Mouse (Mus musculus) limb, embryonic 14.5 days (tissue): ENCODE measurements at regions not wholly inside any gene's neighbourhood (a gene's known extent, or its start where the extent isn't known, plus 50 kb on each side); places are given as distances from the start of the nearest gene placed in this dataset.

Experiments used
- ATAC-seq: fragments of 200-750 bp; cut with Nextera tagmentation; 2 replicates; pipeline ENCODE4 v1.8.0; 2017; ENCODE audit warnings: low read depth, moderate number of reproducible peaks, moderate TSS enrichment; ENCODE audit not compliant: low FRiP score
- DNase-seq: peaks from one replicate; pipeline ENCODE4 v3.0.0-alpha.2; 2015; ENCODE audit warnings: low spot score
- H3K27ac ChIP-seq: fragments of 300-500 bp; sonication (generic); replicated peaks from 2 replicates; pipeline ENCODE4 v1.5.1; 2014; ENCODE audit warnings: low read depth, mild to moderate bottlenecking, low read length, moderate library complexity, mixed read lengths
- H3K27me3 ChIP-seq: fragments of 300-500 bp; sonication (generic); 2 replicates; pipeline ENCODE4 v1.6.1; 2014; ENCODE audit warnings: low read length, mixed read lengths; ENCODE audit not compliant: control insufficient read depth, insufficient read depth
- H3K36me3 ChIP-seq: fragments of 300-500 bp; sonication (generic); 2 replicates; pipeline ENCODE4 v1.6.1; 2014; ENCODE audit warnings: mild to moderate bottlenecking, low read length, moderate library complexity, mixed read lengths; ENCODE audit not compliant: control insufficient read depth, insufficient read depth
- H3K4me1 ChIP-seq: fragments of 300-500 bp; sonication (generic); 2 replicates; pipeline ENCODE4 v1.6.1; 2014; ENCODE audit warnings: antibody characterized with exemption, low read length, mixed read lengths; ENCODE audit not compliant: control insufficient read depth, insufficient read depth
- H3K4me2 ChIP-seq: fragments of 300-500 bp; sonication (generic); replicated peaks from 2 replicates; pipeline ENCODE4 v1.6.1; 2014; ENCODE audit warnings: low read depth, mild to moderate bottlenecking, low read length, moderate library complexity; ENCODE audit not compliant: severe bottlenecking
- H3K4me3 ChIP-seq: fragments of 300-500 bp; sonication (generic); replicated peaks from 2 replicates; pipeline ENCODE4 v1.5.1; 2014; ENCODE audit warnings: low read length
- H3K9ac ChIP-seq: fragments of 300-500 bp; sonication (generic); 2 replicates; pipeline ENCODE4 v1.6.1; 2014; ENCODE audit warnings: mild to moderate bottlenecking, low read depth, low read length, moderate library complexity; ENCODE audit not compliant: severe bottlenecking
- H3K9me3 ChIP-seq: fragments of 300-500 bp; sonication (generic); 2 replicates; pipeline ENCODE4 v1.6.1; 2016; ENCODE audit warnings: low read length; ENCODE audit not compliant: control insufficient read depth
- POLR2A ChIP-seq: fragments of 200-500 bp; IDR thresholded peaks from 2 replicates; pipeline ENCODE4 v1.8.0; 2012; ENCODE audit warnings: inconsistent platforms, mild to moderate bottlenecking, moderate library complexity, borderline replicate concordance; ENCODE audit not compliant: insufficient read depth, insufficient read length; ENCODE audit errors: extremely low read depth
- WGBS: fragments of 180-500 bp; shearing (Covaris S2); extraction: QIAGEN DNeasy Blood & Tissue Kit; methylation state at CpG from one replicate; pipeline ENCODE4 v1.1.7; 2014; 5-methylcytosine and 5-hydroxymethylcytosine counted together

GRCm38 (mm10) chr11:109067733-109068132 lies 76.4 kb downstream of the E030025P04Rik start:
- TF ChIP-seq POLR2A: no peak
- H3K9me3 ChIP-seq: no peaks in the 10 kb centered on the region

GRCm38 (mm10) chr11:109061971-109062370 lies 82.2 kb downstream of the E030025P04Rik start:
- WGBS: 57% methylated on average over 4 of the region's 4 CpGs
- Histone ChIP-seq H3K9me3 (no peaks in the 10 kb centered on the region), H3K27me3 (no peaks in the 10 kb centered on the region), H3K4me1 (no peaks in the 10 kb centered on the region), H3K4me3 (no peak overlapping the region), H3K4me2 (no peak overlapping the region), H3K36me3 (no peaks in the 10 kb centered on the region), H3K9ac (no peak overlapping the region), H3K27ac (no peak overlapping the region)
- DNase-seq (no peak), ATAC-seq (no peak)
- no peak for TF ChIP-seq POLR2A

More at GRCm38 (mm10) chr11:109067733-109068132, 76.4 kb downstream of the E030025P04Rik start:
- Histone ChIP-seq H3K4me3 (no peak overlapping the region), H3K27me3 (peaks cover 7% of the 10 kb centered on the region), H3K4me1 (peaks cover 16% of the 10 kb centered on the region), H3K27ac (no peak overlapping the region), H3K9ac (no peak overlapping the region), H3K36me3 (no peaks in the 10 kb centered on the region), H3K4me2 (no peak overlapping the region)
- ATAC-seq (no peak), DNase-seq (no peak)
- WGBS: 44% methylated on average over 7 of the region's 7 CpGs

GRCm38 (mm10) chr11:109060527-109060908 lies 83.7 kb downstream of the E030025P04Rik start:
- 71% methylated on average over 3 of the region's 3 CpGs for WGBS
- Histone ChIP-seq H3K9me3 (no peaks in the 10 kb centered on the region), H3K4me3 (no peak overlapping the region), H3K9ac (no peak overlapping the region), H3K4me2 (no peak overlapping the region), H3K27me3 (no peaks in the 10 kb centered on the region), H3K27ac (no peak overlapping the region), H3K4me1 (no peaks in the 10 kb centered on the region), H3K36me3 (no peaks in the 10 kb centered on the region)
- ATAC-seq (no peak), DNase-seq (no peak)
- TF ChIP-seq POLR2A: no peak

- Histone ChIP-seq H3K27me3 (no peaks in the 10 kb centered on the region), H3K4me2 (no peak overlapping the region), H3K9me3 (no peaks in the 10 kb centered on the region), H3K9ac (no peak overlapping the region), H3K36me3 (no peaks in the 10 kb centered on the region), H3K4me1 (no peaks in the 10 kb centered on the region), H3K4me3 (no peak overlapping the region), H3K27ac (no peak overlapping the region)
- no peak for ATAC-seq
- DNase-seq: no peak
- 80% methylated on average over 12 of the region's 12 CpGs for WGBS
- TF ChIP-seq POLR2A: no peak
Measured at GRCm38 (mm10) chr11:109059863-109060526, 84.2 kb downstream of the E030025P04Rik start.

- ATAC-seq: no peak
Measured at GRCm38 (mm10) chr11:109058021-109058420, 86.1 kb downstream of the E030025P04Rik start.

More at GRCm38 (mm10) chr11:109058021-109058420, 86.1 kb downstream of the E030025P04Rik start:
- Histone ChIP-seq H3K4me2 (no peak overlapping the region), H3K9me3 (no peaks in the 10 kb centered on the region), H3K27me3 (no peaks in the 10 kb centered on the region), H3K36me3 (no peaks in the 10 kb centered on the region), H3K4me1 (no peaks in the 10 kb centered on the region), H3K27ac (no peak overlapping the region), H3K9ac (no peak overlapping the region), H3K4me3 (no peak overlapping the region)
- TF ChIP-seq POLR2A: no peak
- DNase-seq: no peak
